ENCODE assay signal across 8 mouse cellular contexts in the genomic region with DNA sequence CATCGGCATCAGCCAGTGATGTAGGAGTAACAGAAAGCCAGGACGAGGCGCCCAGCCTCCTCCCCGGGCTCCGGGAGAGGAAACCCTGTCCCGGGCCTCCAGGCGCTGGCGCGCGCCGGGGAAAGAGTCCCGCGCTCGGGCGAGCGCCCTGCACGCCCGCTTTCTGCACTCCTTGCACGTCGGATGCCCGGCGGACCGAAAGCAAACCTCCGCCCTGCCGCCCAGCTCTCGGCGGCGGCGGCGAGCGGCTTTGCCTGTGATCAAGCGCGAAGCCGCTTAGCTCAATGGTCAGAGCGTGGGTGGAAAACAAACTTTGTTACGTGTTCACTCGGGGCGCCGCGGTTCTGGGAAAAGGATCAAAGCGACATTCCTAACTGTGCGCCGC. TPM values are rescaled to one million over a fixed set of nuclear protein-coding genes. Genes with fewer than 3 reads are reported as not detected.
DNase-seq lines count a peak whose midpoint lies in the region; ATAC-seq and TF ChIP-seq lines count a peak whose summit lies in the region.

No protein-coding gene starts in this region.

- peaks cover 18% of the 10 kb centered on the region for H3K4me1 ChIP-seq in hindbrain, embryonic 12.5 days

- no peaks in the 10 kb centered on the region for H3K27me3 ChIP-seq in Patski
- no peaks in the 10 kb centered on the region for H3K27me3 ChIP-seq in hindbrain, embryonic 12.5 days

- no peak for DNase-seq in Patski (ENCODE audit: low read depth, low spot score)
- DNase-seq in cerebellum, postnatal 10 days = peak; percentile 70 to 71
- peak; percentile 44 to 59 for DNase-seq in frontal cortex, adult 2 months (ENCODE audit: extremely low spot score in 1 of 2, low spot score in 1 of 2)
- peak; percentile 50 to 61 for DNase-seq in layer of hippocampus, postnatal 36 days
- DNase-seq in lung, postnatal 4 days = peak; percentile 76 to 80
- peak; percentile 62 for DNase-seq in retina, postnatal 7 days (ENCODE audit: low read depth, low spot score)
- peak; percentile 57 for DNase-seq in urinary bladder, adult 2 months (ENCODE audit: low spot score)

- in situ Hi-C loops in Patski (cut with MboI; ENCODE audit: low pct_unique_long_range_greater_than_20kb) = loop anchor here (5.0 kb wide), 1 partner anchor 80 kb away; no protein-coding TSS in a partner anchor

- WGBS in hindbrain, embryonic 12.5 days = under 1% methylated on average over 43 of the region's 43 CpGs

- CTCF ChIA-PET in Patski (lab: Charles Lee) = interaction anchor here (0.7 to 1.3 kb wide), 2 partner anchors 18 to 78 kb away, joined by 3 to 4 read pairs; no protein-coding TSS in a partner anchor

- no peaks in the 10 kb centered on the region for H3K9me3 ChIP-seq in hindbrain, embryonic 12.5 days (replicated peaks)

- peak overlapping the region; percentile 97 for H3K9ac ChIP-seq in hindbrain, embryonic 12.5 days

- TF ChIP-seq CTCF in Patski (IDR thresholded peaks at IDR 0.05) = no peak

- peak overlapping the region; percentile 72 for H3K4me2 ChIP-seq in hindbrain, embryonic 12.5 days (replicated peaks)

- peak overlapping the region; percentile 96 for H3K27ac ChIP-seq in hindbrain, embryonic 12.5 days

- no peaks in the 10 kb centered on the region for H3K36me3 ChIP-seq in hindbrain, embryonic 12.5 days

- POLR2A ChIA-PET in Patski (lab: Charles Lee) = interaction anchor here (0.6 kb wide), 1 partner anchor 10 kb away, joined by 3 read pairs; no protein-coding TSS in a partner anchor

- peak overlapping the region; percentile 91 for H3K4me3 ChIP-seq in hindbrain, embryonic 12.5 days

- ATAC-seq in Patski = peak; percentile 49
- peak; percentile 67 for ATAC-seq in hindbrain, embryonic 12.5 days (ENCODE audit: low FRiP score)

RNA-seq across cellular contexts. Expression of a gene that starts 0.6 kb away (rescaled TPM):
- polyA plus RNA-seq in Patski (2021) = 13.1 TPM
- polyA plus RNA-seq in frontal cortex, adult 2 months (2012; rRNA removed) = 17.1 and 18.6 TPM in 2 replicates
- 57.3 and 58.0 TPM in 2 replicates for polyA plus RNA-seq in hindbrain, embryonic 12.5 days (2016; fragmentation: Nextera tagmentation; extraction: Ambion mirVana)
- 10 to 100 TPM; 46.3 to 48.1 TPM for total RNA-seq in layer of hippocampus, postnatal 36 days (2021)
- polyA plus RNA-seq in urinary bladder, adult 2 months (2012; rRNA removed) = 11.5 and 11.7 TPM in 2 replicates
